Mouse (Mus musculus) c-Kit-negative CD71-positive TER-119-positive erythroid progenitor cells, embryonic 14.5 days (primary cell): ENCODE data around the gene Tbl3.
"Not testable (repeated sequence)": the region's sequence is repeated elsewhere in the genome, so short reads cannot be mapped to it uniquely, and the experiment has no call there.

Experiments
- DNase-seq: peaks from one replicate; pipeline ENCODE4 v3.0.0-alpha.2; 2013; ENCODE audit warnings: low read depth, low spot score

The Tbl3 gene

GRCm38 (mm10) chr17:24727618-24728017 is 20.2 kb upstream of the Tbl3 start, which contains the start of gene Rpl3l:
Gene Rpl3l, plus strand, starts transcription at chr17:24727820.
- DNase-seq: no peak

DNA sequence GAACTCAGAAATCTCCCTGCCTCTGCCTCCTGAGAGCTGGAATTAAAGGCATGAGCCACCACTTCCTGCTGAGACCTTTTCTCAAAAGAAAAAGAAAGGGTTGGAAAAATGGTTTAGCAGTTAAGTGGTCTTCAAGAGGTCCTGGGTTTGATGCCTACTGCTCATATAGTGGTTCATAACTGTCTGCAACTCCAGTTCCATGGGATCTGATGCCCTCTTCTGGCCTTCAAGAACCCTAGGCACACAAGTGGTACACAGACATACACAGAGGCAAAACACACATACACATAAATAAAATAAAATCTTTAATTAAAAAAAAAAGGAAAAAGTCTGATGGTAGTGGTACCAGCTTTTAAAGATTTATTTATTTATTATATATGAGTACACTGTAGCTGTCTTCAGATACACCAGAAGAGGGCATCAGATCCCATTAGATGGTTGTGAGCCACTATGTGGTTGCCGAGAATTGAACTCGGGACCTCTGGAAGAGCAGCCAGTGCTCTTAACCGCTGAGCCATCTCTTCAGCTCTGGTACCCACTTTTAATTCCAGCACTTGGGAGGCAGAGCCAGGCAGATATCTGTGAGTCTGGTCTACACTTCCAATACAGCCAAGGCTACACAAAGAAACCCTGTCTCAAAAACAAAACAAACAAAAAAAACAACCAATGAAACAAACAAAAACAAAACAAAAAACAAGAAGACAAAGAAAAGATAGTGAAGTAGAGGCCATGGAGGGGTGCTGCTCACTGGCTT is 18.4 kb upstream of the Tbl3 start:
- DNase-seq: no peak

GRCm38 (mm10) chr17:24724184-24724583 is 16.7 kb upstream of the Tbl3 start, which contains the start of gene Ndufb10:
Gene Ndufb10, minus strand, starts transcription at chr17:24724478.
- peak; percentile 92 for DNase-seq

- DNase-seq: peak; percentile 48
Measured at GRCm38 (mm10) chr17:24723881-24724180, 16.4 kb upstream of the Tbl3 start.

DNA sequence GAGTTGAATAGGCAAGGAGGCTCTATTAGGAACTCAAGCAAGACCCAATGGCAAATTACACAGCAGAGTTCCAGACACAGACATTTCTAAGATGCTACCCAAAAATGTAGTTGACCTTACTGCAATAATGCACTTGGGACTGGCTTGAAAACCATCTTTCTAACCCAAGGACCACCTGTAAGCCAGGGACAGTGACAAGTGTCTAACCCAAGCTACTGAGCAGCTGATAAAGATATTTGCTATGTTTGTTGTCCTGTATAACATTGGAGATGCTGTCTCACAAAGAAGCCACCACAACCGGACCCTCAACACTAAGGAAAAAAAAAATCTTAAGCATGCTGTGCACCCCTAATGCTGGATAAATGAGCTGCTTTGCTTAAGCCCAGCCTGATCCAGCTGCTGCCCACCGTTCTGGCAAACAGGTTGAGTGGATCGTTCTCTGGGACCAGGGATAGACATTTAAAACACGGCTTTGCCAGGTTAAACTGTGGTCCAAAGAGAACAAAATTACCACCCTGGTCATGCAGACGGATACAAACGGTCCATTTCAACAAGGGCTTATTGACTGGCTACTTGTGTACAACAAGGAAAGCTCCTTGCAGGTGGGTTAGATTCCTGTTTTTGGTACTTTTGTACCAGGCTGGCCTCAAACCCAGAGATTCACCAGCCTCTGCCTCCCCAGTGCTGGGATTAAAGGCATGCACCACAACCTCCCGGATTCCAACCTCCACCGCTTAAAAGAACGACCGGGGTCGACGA is 15.8 kb upstream of the Tbl3 start:
- no peak for DNase-seq

DNA sequence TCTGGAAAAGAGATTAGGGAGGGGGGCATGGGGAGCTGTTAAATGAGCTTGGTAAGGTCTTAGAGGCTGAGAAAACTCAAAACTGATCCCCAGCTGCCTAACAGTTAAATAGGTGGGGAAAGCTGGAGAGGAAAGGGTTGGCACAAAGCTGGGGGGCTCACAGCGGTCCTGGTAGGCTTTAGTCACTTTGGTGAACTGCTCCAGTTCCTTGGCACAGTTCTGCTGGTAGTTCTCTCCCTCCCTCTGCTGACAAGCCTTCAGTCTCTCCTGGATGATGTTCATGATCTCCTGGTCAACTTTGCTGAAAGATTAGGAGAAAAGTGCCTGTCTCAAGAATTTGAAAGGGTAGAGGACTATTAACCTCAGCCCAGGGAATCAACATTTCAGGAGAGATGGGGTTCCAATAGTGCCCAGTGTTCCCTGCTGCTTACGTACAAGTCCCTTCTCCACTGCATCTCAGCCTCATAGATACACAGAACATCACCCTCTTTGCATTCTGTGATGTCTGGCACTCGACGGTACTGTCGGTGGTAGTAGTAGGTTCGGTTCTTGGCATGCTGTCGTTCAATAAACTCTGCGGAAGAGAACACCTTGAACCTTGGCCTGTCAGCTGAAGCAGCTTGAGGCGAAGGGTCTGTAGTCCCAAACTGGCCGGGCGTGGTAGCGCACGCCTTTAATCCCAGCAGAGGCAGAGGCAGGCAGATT is 14.9 kb upstream of the Tbl3 start:
- no peak for DNase-seq

- not testable (repeated sequence) for DNase-seq
Measured at GRCm38 (mm10) chr17:24721383-24721955, 14.0 kb upstream of the Tbl3 start.

GRCm38 (mm10) chr17:24720616-24721015 is 13.2 kb upstream of the Tbl3 start:
- DNase-seq: not testable (repeated sequence)

DNA sequence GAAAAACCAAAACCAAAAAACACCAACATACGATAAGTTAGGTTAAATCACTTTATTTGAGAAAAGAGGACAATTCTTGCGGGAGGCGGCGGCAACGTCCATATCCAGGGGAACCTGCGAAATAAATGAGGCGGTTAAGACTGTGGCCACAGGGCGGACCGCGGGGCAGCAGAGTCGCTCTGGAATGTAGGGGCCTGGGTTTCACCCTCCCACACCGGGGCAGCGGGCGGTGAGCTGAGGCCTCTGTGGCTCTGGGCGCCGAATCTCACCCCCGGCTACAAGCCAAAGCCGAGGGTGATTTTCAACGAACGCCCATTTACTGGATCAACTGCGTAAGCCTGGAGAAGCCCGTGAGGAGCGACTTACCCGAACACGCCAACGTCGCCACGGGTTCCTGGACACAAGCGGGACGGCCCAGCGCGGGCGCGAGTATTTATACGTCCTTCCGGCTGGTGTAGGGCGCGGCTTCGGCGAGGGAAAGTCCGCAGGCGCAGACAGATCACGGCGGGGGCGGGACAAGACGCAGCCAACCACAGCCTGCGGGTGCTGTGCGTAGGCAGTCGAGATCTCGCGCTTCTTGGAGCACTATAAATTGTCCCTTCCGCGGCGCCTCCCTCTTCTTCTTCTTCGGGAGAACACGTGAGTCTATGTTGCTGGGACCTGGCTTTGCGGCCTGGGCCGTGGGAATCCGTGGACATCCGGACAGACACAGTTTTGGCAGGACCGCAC is 12.2 kb upstream of the Tbl3 start:
- DNase-seq: peak; percentile 94

- not testable (repeated sequence) for DNase-seq
Measured at GRCm38 (mm10) chr17:24718938-24719337, 11.5 kb upstream of the Tbl3 start.

DNA sequence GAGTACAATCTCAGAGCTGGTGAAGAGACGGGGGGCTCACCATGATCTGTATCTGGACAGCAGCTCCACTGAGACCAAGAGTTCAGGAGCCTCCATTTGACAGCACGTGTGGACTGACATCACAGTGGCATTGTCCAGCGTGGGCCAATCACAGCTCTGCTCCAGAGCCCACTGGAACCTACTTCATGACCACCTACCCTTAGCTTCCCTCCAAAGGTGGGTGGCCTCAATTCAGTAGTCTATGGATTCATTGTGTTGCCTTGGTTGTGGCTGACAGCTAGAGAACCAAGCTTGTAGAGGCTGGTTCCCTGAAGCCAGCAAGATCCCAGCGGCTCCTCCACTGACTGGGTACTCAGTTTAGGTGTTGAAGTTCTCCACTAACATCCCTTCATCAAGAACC is 10.5 kb upstream of the Tbl3 start, which contains the start of the genes Rnf151 and Rps2:
TSS of gene Rnf151 (minus strand) at position 121 of the 400 bp plus-strand sequence.
TSS of gene Rps2 (plus strand) at position 174 of the 400 bp plus-strand sequence.
- DNase-seq: no peak

- no peak for DNase-seq
Measured at GRCm38 (mm10) chr17:24716166-24716682, 8.8 kb upstream of the Tbl3 start.

- no peak for DNase-seq
Measured at GRCm38 (mm10) chr17:24715556-24715955, 8.1 kb upstream of the Tbl3 start.

- DNase-seq: peak; percentile 41
Measured at GRCm38 (mm10) chr17:24708646-24709045, 1.2 kb upstream of the Tbl3 start.

DNA sequence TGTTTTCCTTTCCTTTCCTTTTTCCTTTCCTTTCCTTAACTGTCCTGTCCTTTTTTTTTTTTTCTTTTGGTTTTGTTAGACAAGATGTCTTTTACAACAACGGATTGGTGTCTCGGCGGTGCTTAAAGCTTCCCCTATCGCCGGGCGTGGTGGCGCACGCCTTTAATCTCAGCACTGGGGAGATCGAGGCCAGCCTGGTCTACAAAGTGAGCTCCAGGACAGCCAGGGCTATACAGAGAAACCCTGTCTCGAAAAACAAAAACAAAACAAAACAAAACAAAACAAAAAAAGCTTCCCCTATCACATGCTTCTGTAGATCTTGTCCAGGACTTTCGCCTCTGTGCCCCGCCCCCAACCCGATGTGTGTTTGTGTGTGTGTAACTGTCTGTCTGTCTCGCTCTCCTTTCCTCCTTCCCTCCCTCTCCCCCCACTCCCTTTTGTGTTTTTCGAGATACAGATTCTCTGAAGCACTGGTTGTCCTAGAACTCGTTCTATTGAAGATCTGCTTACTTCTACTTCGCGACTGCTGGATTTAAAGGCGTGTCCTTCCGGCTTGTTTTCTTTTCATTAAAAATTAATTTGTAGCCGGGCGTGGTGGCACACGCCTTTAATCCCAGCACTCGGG is 453 bp upstream of the Tbl3 start:
- DNase-seq: no peak

DNA sequence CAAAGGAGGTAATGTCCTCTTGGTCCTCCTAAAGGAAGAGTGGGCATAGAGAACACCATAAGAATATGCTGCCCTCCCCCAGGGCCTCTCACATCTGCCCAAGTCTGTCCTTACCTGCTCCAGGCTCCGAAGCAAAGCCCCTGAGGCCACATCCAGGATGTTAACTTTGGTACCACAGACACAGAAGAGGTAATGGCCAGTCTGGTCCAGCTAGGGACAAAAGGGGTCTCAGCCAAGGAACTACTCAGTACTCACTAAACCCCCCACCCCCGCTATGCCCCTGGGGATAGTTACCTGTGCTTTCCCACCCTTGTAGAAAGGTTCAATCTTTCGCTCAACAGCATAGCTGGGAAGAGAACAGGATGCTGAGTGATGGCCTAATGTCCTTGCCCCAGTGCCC is 1.6 kb downstream of the Tbl3 start:
- no peak for DNase-seq

- no peak for DNase-seq
Measured at GRCm38 (mm10) chr17:24701251-24701650, 6.2 kb downstream of the Tbl3 start.

GRCm38 (mm10) chr17:24699473-24699872 is 8.0 kb downstream of the Tbl3 start:
- no peak for DNase-seq

DNA sequence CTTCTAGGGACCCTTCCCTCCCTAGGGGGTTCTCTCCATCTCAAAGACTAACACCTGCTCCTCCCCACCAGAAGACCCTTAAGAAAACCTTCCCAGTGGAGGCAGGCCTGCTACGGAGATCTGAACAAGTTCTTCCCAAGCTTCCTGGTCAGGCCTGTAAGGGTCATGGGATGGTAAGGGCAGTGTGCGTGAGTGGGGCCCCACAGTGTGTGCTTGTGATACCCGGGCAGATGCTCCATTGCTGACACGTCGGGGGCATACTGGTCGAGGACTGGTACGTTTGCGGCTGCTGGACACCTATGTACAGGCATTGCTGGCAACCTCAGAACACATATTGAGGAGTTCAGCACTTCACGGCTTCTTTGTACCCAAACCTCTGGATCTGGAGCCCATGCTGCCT is 8.7 kb downstream of the Tbl3 start:
- no peak for DNase-seq

- no peak for DNase-seq
Measured at GRCm38 (mm10) chr17:24697985-24698384, 9.5 kb downstream of the Tbl3 start.
